Comparison of ENCODE assay signal across 17 mouse cellular contexts in genomic region chr17:87343060-87343703, GRCm38 (mm10).
DNase-seq lines count a peak whose midpoint lies in the region; ATAC-seq and TF ChIP-seq lines count a peak whose summit lies in the region.
"Had no signal": no experiment of that assay in that cellular context is flagged by ENCODE, and none has a peak within 500 bp of the region (broad histone marks: within the 10 kb centered on the region; RNA-seq: fewer than 3 reads in every experiment).

No protein-coding gene starts in this region.

- no peak for TF ChIP-seq POLR2A in cerebellum, adult 2 months (IDR thresholded peaks at IDR 0.05; ENCODE audit: borderline replicate concordance, insufficient read depth, low read length)

- DNase-seq in cerebellum, adult 9-10 months = peak; percentile 20
- DNase-seq in cerebellum, adult 2 months = no peak
- DNase-seq in kidney, adult 18-20 months = peak; percentile 35
- DNase-seq in kidney, postnatal 10 days = no peak
- DNase-seq in kidney, postnatal 25 days = peak; percentile 43 to 74
- DNase-seq in skeletal muscle tissue, adult 2 months (ENCODE audit: low read depth, low spot score) = peak; percentile 93
- DNase-seq in frontal cortex, postnatal 25 days (ENCODE audit: low spot score in 2 of 2) = no peak
- DNase-seq: cerebellum, adult 8-10 months; left cerebral cortex, postnatal 4 days; lung, embryonic 14.5 days had no signal

- peaks cover 25% of the 10 kb centered on the region for H3K4me1 ChIP-seq in cerebellum, adult 2 months (ENCODE audit: control insufficient read depth, insufficient read depth, low read length)
- H3K4me1 ChIP-seq: hindbrain, embryonic 12.5 days; intestine, embryonic 15.5 days had no signal

- H3K27ac ChIP-seq in cerebellum, adult 2 months (ENCODE audit: insufficient read depth, low read length) = no peak overlapping the region
- H3K27ac ChIP-seq: heart, embryonic 15.5 days; hindbrain, embryonic 12.5 days; intestine, embryonic 15.5 days; macrophage had no signal

- TF ChIP-seq CTCF in cerebellum, adult 2 months (IDR thresholded peaks at IDR 0.05; ENCODE audit: borderline replicate concordance, insufficient read depth, low read depth, low read length) = no peak

- H3K4me3 ChIP-seq in cerebellum, adult 2 months (replicated peaks; ENCODE audit: insufficient read depth, low read depth, low read length) = no peak overlapping the region
- H3K4me3 ChIP-seq: heart, embryonic 15.5 days; hindbrain, embryonic 12.5 days; intestine, embryonic 15.5 days had no signal

- no peak for ATAC-seq in erythroid progenitor cell, adult 5-6 weeks (replicated peaks; ENCODE audit: low FRiP score, poor library complexity, severe bottlenecking)
- ATAC-seq: intestine, embryonic 15.5 days; midbrain, embryonic 16.5 days; Patski had no signal

- WGBS in cerebellum, adult 2 months = 79% methylated on average over 8 of the region's 8 CpGs

- H3K27me3 ChIP-seq in cerebellum, adult 2 months (ENCODE audit: control insufficient read depth, insufficient read depth, low read length) = no peaks in the 10 kb centered on the region
- H3K27me3 ChIP-seq: heart, embryonic 15.5 days; hindbrain, embryonic 12.5 days; intestine, embryonic 15.5 days; Patski had no signal

Comparison
In these comparisons a context has a peak if more than half of its experiments do, and no peak if none do; other contexts are left out.
1. DNase-seq: peak in cerebellum, adult 9-10 months (single experiment), kidney, adult 18-20 months (single experiment), kidney, postnatal 25 days (2 of 2) and skeletal muscle tissue, adult 2 months (single experiment); none in cerebellum, adult 2 months (0 of 2), kidney, postnatal 10 days (single experiment) and frontal cortex, postnatal 25 days (0 of 2).